9 mouse cellular contexts compared by ENCODE assay signal in the genomic region with DNA sequence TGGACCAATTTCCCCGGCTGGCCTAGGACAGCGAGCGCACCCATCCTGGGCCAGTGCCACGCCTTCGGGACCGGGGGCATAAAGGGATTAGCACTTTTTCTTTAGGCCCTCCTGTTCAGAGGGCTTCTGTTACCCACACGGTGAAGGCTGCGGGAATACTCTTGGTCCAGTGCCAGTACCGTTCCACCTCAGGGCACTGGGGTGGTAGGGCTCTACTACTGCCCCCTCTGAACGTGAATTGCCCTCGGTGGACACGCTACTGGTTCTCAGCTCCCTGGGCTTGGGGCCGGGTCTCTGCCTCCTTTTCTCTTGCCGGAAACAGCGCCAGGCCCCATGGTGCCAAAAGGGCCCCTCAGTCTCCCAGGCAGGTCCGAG. TPM values are rescaled to one million over a fixed set of nuclear protein-coding genes. Genes with fewer than 3 reads are reported as not detected.
DNase-seq lines count a peak whose midpoint lies in the region; ATAC-seq and TF ChIP-seq lines count a peak whose summit lies in the region.
"Had no signal": no experiment of that assay in that cellular context is flagged by ENCODE, and none has a peak within 500 bp of the region (broad histone marks: within the 10 kb centered on the region; RNA-seq: fewer than 3 reads in every experiment).

No protein-coding gene starts in this region.

- WGBS in liver, adult 2 months, result 56% methylated on average over 16 of the region's 16 CpGs
- 16% methylated on average over 16 of the region's 16 CpGs for WGBS in forebrain, embryonic 12.5 days
- WGBS in limb, embryonic 12.5 days, result 43% methylated on average over 16 of the region's 16 CpGs
- WGBS in neural tube, embryonic 15.5 days, result 17% methylated on average over 16 of the region's 16 CpGs

- no peaks in the 10 kb centered on the region for H3K79me2 ChIP-seq in liver, adult 2 months (ENCODE audit: control insufficient read depth, insufficient read depth, low read length)

- TF ChIP-seq CTCF in liver, adult 2 months (IDR thresholded peaks at IDR 0.05; ENCODE audit: low read depth, low read length), result no peak

- no peaks in the 10 kb centered on the region for H3K9me3 ChIP-seq in forebrain, embryonic 12.5 days
- H3K9me3 ChIP-seq in limb, embryonic 12.5 days, result no peaks in the 10 kb centered on the region
- H3K9me3 ChIP-seq in neural tube, embryonic 15.5 days (replicated peaks), result no peaks in the 10 kb centered on the region

- H3K27ac ChIP-seq in liver, adult 2 months (replicated peaks; ENCODE audit: insufficient read depth, low read depth, low read length), result no peak overlapping the region
- H3K27ac ChIP-seq in forebrain, embryonic 12.5 days, result peak overlapping the region; percentile 86
- peak overlapping the region; percentile 53 for H3K27ac ChIP-seq in limb, embryonic 12.5 days
- H3K27ac ChIP-seq in neural tube, embryonic 15.5 days (replicated peaks), result peak overlapping the region; percentile 85
- H3K27ac ChIP-seq: liver, embryonic 14.5 days had no signal

- peak overlapping the region; percentile 74 for H3K4me2 ChIP-seq in forebrain, embryonic 12.5 days
- peak overlapping the region; percentile 52 for H3K4me2 ChIP-seq in limb, embryonic 12.5 days
- H3K4me2 ChIP-seq in neural tube, embryonic 15.5 days, result peak overlapping the region; percentile 85

- TF ChIP-seq POLR2A in liver, adult 2 months (IDR thresholded peaks at IDR 0.05; ENCODE audit: extremely low read depth, insufficient read depth, low read length), result no peak

- ATAC-seq in forebrain, embryonic 12.5 days (ENCODE audit: low FRiP score), result 0 out of 2 replicates have a peak, but pooled peaks have one; percentile 4
- ATAC-seq in limb, embryonic 12.5 days (ENCODE audit: insufficient number of reproducible peaks, insufficient read depth, low FRiP score, low TSS enrichment, low read depth), result no peak; the same call in 1 of the 2 replicates
- no peak; the same call in none of the 2 replicates for ATAC-seq in neural tube, embryonic 15.5 days (ENCODE audit: low FRiP score)

- peak overlapping the region; percentile 37; the same call in 1 of the 2 replicates for H3K4me3 ChIP-seq in liver, adult 2 months (ENCODE audit: insufficient read depth, low read depth, low read length)
- H3K4me3 ChIP-seq in forebrain, embryonic 12.5 days (replicated peaks), result peak overlapping the region; percentile 32
- H3K4me3 ChIP-seq in limb, embryonic 12.5 days (replicated peaks), result peak overlapping the region; percentile 21; the same call in 1 of the 2 replicates
- peak overlapping the region; percentile 43 for H3K4me3 ChIP-seq in neural tube, embryonic 15.5 days (replicated peaks)

- peaks cover 8% of the 10 kb centered on the region for H3K27me3 ChIP-seq in liver, adult 2 months (ENCODE audit: control insufficient read depth, insufficient read depth, low read length)
- H3K27me3 ChIP-seq in forebrain, embryonic 12.5 days, result no peaks in the 10 kb centered on the region
- no peaks in the 10 kb centered on the region for H3K27me3 ChIP-seq in limb, embryonic 12.5 days
- no peaks in the 10 kb centered on the region for H3K27me3 ChIP-seq in neural tube, embryonic 15.5 days (replicated peaks)

- peaks cover 1% of the 10 kb centered on the region; the same call in 1 of the 2 replicates for H3K4me1 ChIP-seq in liver, adult 2 months (ENCODE audit: control insufficient read depth, insufficient read depth, low read length)
- H3K4me1 ChIP-seq in forebrain, embryonic 12.5 days, result peaks cover 65% of the 10 kb centered on the region
- peaks cover 60% of the 10 kb centered on the region for H3K4me1 ChIP-seq in limb, embryonic 12.5 days (replicated peaks)
- peaks cover 68% of the 10 kb centered on the region for H3K4me1 ChIP-seq in neural tube, embryonic 15.5 days

- H3K9ac ChIP-seq in liver, adult 2 months (ENCODE audit: low read depth, low read length), result no peak overlapping the region
- peak overlapping the region; percentile 99 for H3K9ac ChIP-seq in forebrain, embryonic 12.5 days
- H3K9ac ChIP-seq in limb, embryonic 12.5 days (replicated peaks), result peak overlapping the region; percentile 59
- peak overlapping the region; percentile 57 for H3K9ac ChIP-seq in neural tube, embryonic 15.5 days (replicated peaks)
- H3K9ac ChIP-seq: liver, embryonic 14.5 days had no signal

- peaks cover 23% of the 10 kb centered on the region for H3K36me3 ChIP-seq in liver, adult 2 months (ENCODE audit: control insufficient read depth, insufficient read depth, low read length)
- peaks cover 88% of the 10 kb centered on the region for H3K36me3 ChIP-seq in forebrain, embryonic 12.5 days (replicated peaks)
- peaks cover 92% of the 10 kb centered on the region for H3K36me3 ChIP-seq in limb, embryonic 12.5 days
- peaks cover 42% of the 10 kb centered on the region for H3K36me3 ChIP-seq in neural tube, embryonic 15.5 days

- DNase-seq in liver, adult 2 months (ENCODE audit: extremely low read depth, low read depth, low spot score), result no peak
- DNase-seq in liver, result no peak
- no peak for DNase-seq in spleen, postnatal 36 days (ENCODE audit: low spot score in 2 of 2)
- no peak for DNase-seq in embryo, embryonic 10 days (ENCODE audit: low spot score)
- DNase-seq in thymus, postnatal 36 days, result no peak

RNA-seq across cellular contexts. Expression of gene 2700081O15Rik, which starts 6.2 kb away (rescaled TPM):
- 1.7 and 2.3 TPM in 2 replicates for total RNA-seq in liver, adult 2 months (2014; rRNA removed)
- polyA plus RNA-seq in liver, adult 2 months (2012; rRNA removed), result 1.4 and 2.9 TPM in 2 replicates
- polyA plus RNA-seq in forebrain, embryonic 12.5 days (2016; fragmentation: Nextera tagmentation; extraction: Ambion mirVana), result 16.3 and 18.6 TPM in 2 replicates
- polyA plus RNA-seq in limb, embryonic 12.5 days (2016; fragmentation: Nextera tagmentation; extraction: Ambion mirVana), result 11.0 and 12.0 TPM in 2 replicates
- polyA plus RNA-seq in neural tube, embryonic 15.5 days (2015; fragmentation: Nextera tagmentation; extraction: Ambion mirVana), result 12.8 and 16.0 TPM in 2 replicates

RNA-seq across cellular contexts. Expression of gene Spindoc, which starts 40.8 kb away (rescaled TPM):
- 1.3 and 1.4 TPM in 2 replicates for total RNA-seq in liver, adult 2 months (2014; rRNA removed)
- 3.0 and 4.4 TPM in 2 replicates for polyA plus RNA-seq in liver, adult 2 months (2012; rRNA removed)
- 41.9 and 42.4 TPM in 2 replicates for polyA plus RNA-seq in forebrain, embryonic 12.5 days (2016; fragmentation: Nextera tagmentation; extraction: Ambion mirVana)
- 41.2 and 45.1 TPM in 2 replicates for polyA plus RNA-seq in limb, embryonic 12.5 days (2016; fragmentation: Nextera tagmentation; extraction: Ambion mirVana)
- polyA plus RNA-seq in neural tube, embryonic 15.5 days (2015; fragmentation: Nextera tagmentation; extraction: Ambion mirVana), result 25.3 and 30.9 TPM in 2 replicates

RNA-seq across cellular contexts. Expression of gene Rtn3, which starts 59.4 kb away (rescaled TPM):
- 22.5 and 33.6 TPM in 2 replicates for total RNA-seq in liver, adult 2 months (2014; rRNA removed)
- polyA plus RNA-seq in liver, adult 2 months (2012; rRNA removed), result 45.7 and 50.0 TPM in 2 replicates
- 383 and 409 TPM in 2 replicates for polyA plus RNA-seq in forebrain, embryonic 12.5 days (2016; fragmentation: Nextera tagmentation; extraction: Ambion mirVana)
- 99.6 and 105 TPM in 2 replicates for polyA plus RNA-seq in limb, embryonic 12.5 days (2016; fragmentation: Nextera tagmentation; extraction: Ambion mirVana)
- polyA plus RNA-seq in neural tube, embryonic 15.5 days (2015; fragmentation: Nextera tagmentation; extraction: Ambion mirVana), result 588 and 670 TPM in 2 replicates
